In genomic region chr8:110079282-110080221, GRCm38 (mm10) we compare ENCODE assay signal across 8 mouse cellular contexts. TPM values are rescaled to one million over a fixed set of nuclear protein-coding genes. Genes with fewer than 3 reads are reported as not detected.
DNase-seq lines count a peak whose midpoint lies in the region; ATAC-seq and TF ChIP-seq lines count a peak whose summit lies in the region.

TSS of gene Zfp612 (plus strand) at chr8:110079746.

- no peaks in the 10 kb centered on the region for H3K4me1 ChIP-seq in ES-Bruce4 (ENCODE audit: control insufficient read depth, insufficient read depth, low read length)
- H3K4me1 ChIP-seq in forebrain, embryonic 14.5 days (ENCODE audit: control insufficient read depth, insufficient read depth, low read length): peaks cover 2% of the 10 kb centered on the region; the same call in 1 of the 2 replicates
- peaks cover 4% of the 10 kb centered on the region; the same call in 1 of the 2 replicates for H3K4me1 ChIP-seq in liver, postnatal 0 days (ENCODE audit: insufficient read depth)
- H3K4me1 ChIP-seq in neural tube, embryonic 15.5 days: peaks cover 21% of the 10 kb centered on the region

- TF ChIP-seq CTCF in ES-Bruce4 (IDR thresholded peaks at IDR 0.05; ENCODE audit: low read depth, low read length): no peak
- no peak for TF ChIP-seq CTCF in liver, postnatal 0 days (IDR thresholded peaks at IDR 0.05; ENCODE audit: low read depth)

- DNase-seq in c-Kit-positive CD71-positive TER-119-positive erythroid progenitor cells, embryonic 14.5 days (ENCODE audit: low spot score): peak; percentile 11
- peak; percentile 75 for DNase-seq in forebrain, embryonic 14.5 days (ENCODE audit: low spot score)
- DNase-seq in heart, postnatal 25 days (ENCODE audit: low spot score): peak; percentile 9
- DNase-seq in layer of hippocampus, adult 18-20 months (ENCODE audit: low spot score in 2 of 2): peak; percentile 54 to 74
- DNase-seq in liver, postnatal 0 days: peak; percentile 70
- DNase-seq in thymus, postnatal 10 days (ENCODE audit: low spot score in 2 of 2): peak; percentile 6 to 25

- WGBS in forebrain, embryonic 14.5 days: 5% methylated on average over 54 of the region's 54 CpGs
- 8% methylated on average over 54 of the region's 54 CpGs for WGBS in liver, postnatal 0 days (ENCODE audit: insufficient replicate concordance)
- WGBS in neural tube, embryonic 15.5 days: 6% methylated on average over 52 of the region's 54 CpGs

- H3K4me2 ChIP-seq in forebrain, embryonic 14.5 days (ENCODE audit: low read length): peak within 1 kb of the TSS; percentile 79
- peak within 1 kb of the TSS; percentile 73 for H3K4me2 ChIP-seq in liver, postnatal 0 days (ENCODE audit: low read depth, low read length)
- H3K4me2 ChIP-seq in neural tube, embryonic 15.5 days: peak within 1 kb of the TSS; percentile 89

- H3K27ac ChIP-seq in ES-Bruce4 (ENCODE audit: insufficient read depth, low read length): no peak within 1 kb of the TSS
- no peak within 1 kb of the TSS for H3K27ac ChIP-seq in forebrain, embryonic 14.5 days (ENCODE audit: low read depth, low read length)
- H3K27ac ChIP-seq in liver, postnatal 0 days (ENCODE audit: low read depth): peak within 1 kb of the TSS; percentile 60
- peak within 1 kb of the TSS; percentile 57 for H3K27ac ChIP-seq in neural tube, embryonic 15.5 days (replicated peaks)

- no peaks in the 10 kb centered on the region for H3K9me3 ChIP-seq in ES-Bruce4 (replicated peaks; ENCODE audit: control insufficient read depth, insufficient read depth, low read length, poor library complexity, severe bottlenecking)
- H3K9me3 ChIP-seq in forebrain, embryonic 14.5 days (replicated peaks; ENCODE audit: control insufficient read depth, low read length): no peaks in the 10 kb centered on the region
- no peaks in the 10 kb centered on the region for H3K9me3 ChIP-seq in liver, postnatal 0 days (ENCODE audit: low read length)
- H3K9me3 ChIP-seq in neural tube, embryonic 15.5 days (replicated peaks): no peaks in the 10 kb centered on the region

- peak within 1 kb of the TSS; percentile 63 for H3K9ac ChIP-seq in ES-Bruce4 (ENCODE audit: low read depth, poor library complexity, severe bottlenecking)
- H3K9ac ChIP-seq in forebrain, embryonic 14.5 days (ENCODE audit: low read length): peak within 1 kb of the TSS; percentile 73
- H3K9ac ChIP-seq in liver, postnatal 0 days (replicated peaks): peak within 1 kb of the TSS; percentile 65
- H3K9ac ChIP-seq in neural tube, embryonic 15.5 days (replicated peaks): peak within 1 kb of the TSS; percentile 73

- intact Hi-C loops in heart, postnatal 25 days (cut with DNase I): no loop called here

- TF ChIP-seq EP300 in ES-Bruce4 (IDR thresholded peaks at IDR 0.05; ENCODE audit: insufficient read depth, low read depth, low read length): no peak
- no peak for TF ChIP-seq EP300 in liver, postnatal 0 days (IDR thresholded peaks at IDR 0.05; ENCODE audit: low read depth)

- H3K4me3 ChIP-seq in ES-Bruce4 (ENCODE audit: low read depth, low read length): peak within 1 kb of the TSS; percentile 93
- peak within 1 kb of the TSS; percentile 65 for H3K4me3 ChIP-seq in forebrain, embryonic 14.5 days (ENCODE audit: low read depth, low read length)
- H3K4me3 ChIP-seq in liver, postnatal 0 days (ENCODE audit: low read depth, low read length): peak within 1 kb of the TSS; percentile 54
- H3K4me3 ChIP-seq in neural tube, embryonic 15.5 days (replicated peaks): peak within 1 kb of the TSS; percentile 57

- ATAC-seq in forebrain, embryonic 14.5 days: peak; percentile 98
- ATAC-seq in liver, postnatal 0 days: peak; percentile 98
- ATAC-seq in neural tube, embryonic 15.5 days (ENCODE audit: low FRiP score): peak; percentile 96

- H3K27me3 ChIP-seq in ES-Bruce4 (ENCODE audit: control insufficient read depth, insufficient read depth, low read length, poor library complexity, severe bottlenecking): no peaks in the 10 kb centered on the region
- H3K27me3 ChIP-seq in forebrain, embryonic 14.5 days (replicated peaks; ENCODE audit: control insufficient read depth, insufficient read depth, low read length): no peaks in the 10 kb centered on the region
- H3K27me3 ChIP-seq in liver, postnatal 0 days (ENCODE audit: insufficient read depth, low read length): no peaks in the 10 kb centered on the region
- H3K27me3 ChIP-seq in neural tube, embryonic 15.5 days (replicated peaks): no peaks in the 10 kb centered on the region

- no peaks in the 10 kb centered on the region for H3K36me3 ChIP-seq in ES-Bruce4 (ENCODE audit: control insufficient read depth, insufficient read depth, low read length, poor library complexity, severe bottlenecking)
- H3K36me3 ChIP-seq in forebrain, embryonic 14.5 days (ENCODE audit: control insufficient read depth, insufficient read depth, low read length): peaks cover 19% of the 10 kb centered on the region; the same call in 1 of the 2 replicates
- no peaks in the 10 kb centered on the region for H3K36me3 ChIP-seq in liver, postnatal 0 days (replicated peaks; ENCODE audit: insufficient read depth, low read length)
- H3K36me3 ChIP-seq in neural tube, embryonic 15.5 days: peaks cover 16% of the 10 kb centered on the region

- TF ChIP-seq POLR2A in ES-Bruce4 (IDR thresholded peaks at IDR 0.05; ENCODE audit: insufficient read depth, low read length): no peak

RNA-seq across cellular contexts. Expression of gene Zfp612, which starts in this region (rescaled TPM):
- polyA plus RNA-seq in ES-Bruce4 (2011; ENCODE audit: insufficient read depth, insufficient read length, low read depth, missing spikeins): 2.4 and 2.8 TPM in 2 replicates
- polyA plus RNA-seq in forebrain, embryonic 14.5 days (2014; fragmentation: Nextera tagmentation; extraction: Ambion mirVana): 16.4 and 17.4 TPM in 2 replicates
- 1 to 10 TPM; 6.3 to 7.4 TPM for total RNA-seq in heart, postnatal 25 days (2021)
- 10 to 100 TPM; 24.9 to 27.7 TPM for total RNA-seq in layer of hippocampus, adult 18-20 months (2021)
- 2.7 TPM in 2 replicates for polyA plus RNA-seq in liver, postnatal 0 days (2015; fragmentation: Nextera tagmentation; extraction: Ambion mirVana)
- polyA plus RNA-seq in neural tube, embryonic 15.5 days (2015; fragmentation: Nextera tagmentation; extraction: Ambion mirVana): 20.6 and 22.5 TPM in 2 replicates

Comparison
In these comparisons a context has a peak if more than half of its experiments do, and no peak if none do; other contexts are left out.
1. H3K27ac ChIP-seq: peak in liver, postnatal 0 days (single experiment) and neural tube, embryonic 15.5 days (single experiment); none in ES-Bruce4 (single experiment) and forebrain, embryonic 14.5 days (single experiment).
2. DNase-seq: peak in every context shown above with its lines; median percentile 75 in forebrain, embryonic 14.5 days; 70 in liver, postnatal 0 days; 64 in layer of hippocampus, adult 18-20 months; 16 in thymus, postnatal 10 days; 11 in c-Kit-positive CD71-positive TER-119-positive erythroid progenitor cells, embryonic 14.5 days; 9 in heart, postnatal 25 days.
3. Peak in every context shown above with its lines, with median percentiles within 50 percentile points of each other: H3K4me3 ChIP-seq, H3K9ac ChIP-seq, ATAC-seq and H3K4me2 ChIP-seq.